Mouse (Mus musculus): ENCODE measurements around the gene Trim7. TPM values are rescaled to one million over a fixed set of nuclear protein-coding genes. Genes with fewer than 3 reads are reported as not detected.
"Not testable (repeated sequence)": the region's sequence is repeated elsewhere in the genome, so short reads cannot be mapped to it uniquely, and the experiment has no call there.

Trim7 gene
- polyA plus RNA-seq (2012; rRNA removed): 4.9 and 12.6 TPM in 2 replicates

DNA sequence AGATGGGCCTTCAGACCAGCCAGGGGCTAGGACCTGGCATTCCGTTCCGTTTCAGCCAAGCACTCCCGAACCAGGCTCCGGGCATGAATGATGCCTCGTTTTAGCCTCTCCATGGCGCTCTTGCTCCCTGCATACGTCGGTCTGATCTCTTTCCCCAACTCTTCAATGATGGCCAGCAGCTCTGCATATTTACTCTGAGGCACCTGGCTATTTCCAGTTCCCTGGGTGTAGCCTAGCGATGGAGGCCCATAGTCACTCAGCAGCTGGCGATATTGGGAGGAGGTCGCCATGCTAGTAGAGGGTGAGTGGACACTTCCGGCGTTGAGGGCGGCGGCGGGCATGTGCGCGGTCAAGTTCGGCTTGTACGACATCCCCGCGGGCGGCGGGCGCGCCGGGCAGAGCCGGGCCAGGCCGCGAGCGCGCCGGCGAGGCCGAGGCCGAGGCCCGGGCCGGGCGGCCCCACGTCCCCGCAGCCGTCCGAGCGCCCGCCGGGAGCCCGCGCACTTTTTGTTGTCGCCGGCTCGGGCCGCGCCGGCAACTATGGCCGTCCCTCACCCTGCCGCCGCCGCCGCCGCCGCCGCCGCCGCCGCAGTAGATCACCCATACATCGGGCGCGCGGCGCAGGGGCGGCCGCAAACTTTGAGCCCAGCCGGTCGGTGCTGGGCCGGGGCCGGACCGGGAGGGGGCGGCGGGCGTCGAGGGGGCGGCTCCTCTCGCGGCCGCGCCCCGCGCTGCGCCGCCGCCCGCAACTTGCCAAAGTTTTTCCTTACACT lies at the start of gene Trim7, which contains the start of gene Gm12184:
TSS of gene Trim7 (plus strand) at position 162 of the 773 bp plus-strand sequence.
TSS of gene Gm12184 (minus strand) at position 677 of the 773 bp plus-strand sequence.
- WGBS: under 1% methylated on average over 43 of the region's 92 CpGs
- not testable (repeated sequence) for H3K27me3 ChIP-seq (ENCODE audit: control insufficient read depth, insufficient read depth, low read length); H3K4me1 ChIP-seq (ENCODE audit: control insufficient read depth, insufficient read depth, insufficient read length, low read length); H3K36me3 ChIP-seq (ENCODE audit: control insufficient read depth, insufficient read depth, low read length)
- Histone ChIP-seq H3K27ac (ENCODE audit: insufficient read depth, low read depth, low read length) (0 out of 2 replicates have a peak within 1 kb of the TSS, but pooled peaks have one; percentile 30), H3K4me3 (ENCODE audit: low read depth, low read length) (peak within 1 kb of the TSS; percentile 54)

DNA sequence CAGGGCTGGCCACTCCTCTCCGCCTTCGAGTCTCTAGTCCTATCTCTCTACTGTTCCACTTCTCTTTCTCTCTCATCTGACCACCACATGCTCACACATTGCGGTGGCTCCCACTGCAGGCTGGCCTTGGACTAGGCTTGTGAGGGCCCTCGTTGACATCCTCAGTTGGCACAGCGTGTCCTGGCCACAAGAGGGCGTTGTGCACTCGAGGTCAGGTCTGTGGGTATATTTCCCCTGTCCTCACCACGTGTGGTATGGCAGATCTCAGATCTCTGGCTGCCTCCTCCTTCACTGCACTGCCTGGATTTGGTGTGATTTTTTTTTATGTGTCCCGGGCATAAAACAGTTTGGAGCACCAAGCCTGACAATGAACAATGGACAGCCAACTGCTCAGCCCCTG lies 49.3 kb upstream of the Trim7 start:
- no peaks in the 10 kb centered on the region for H3K27me3 ChIP-seq (ENCODE audit: control insufficient read depth, insufficient read depth, low read length)
- H3K27ac ChIP-seq (ENCODE audit: insufficient read depth, low read depth, low read length): no peak overlapping the region
- H3K36me3 ChIP-seq (ENCODE audit: control insufficient read depth, insufficient read depth, low read length): no peaks in the 10 kb centered on the region
- no peaks in the 10 kb centered on the region for H3K4me1 ChIP-seq (ENCODE audit: control insufficient read depth, insufficient read depth, insufficient read length, low read length)
- no peak overlapping the region for H3K4me3 ChIP-seq (ENCODE audit: low read depth, low read length)
- TF ChIP-seq POLR2A (IDR thresholded peaks at IDR 0.05; ENCODE audit: low read depth, low read length) (no peak), CTCF (IDR thresholded peaks at IDR 0.05; ENCODE audit: extremely low read depth, insufficient read length, insufficient replicate concordance, low read depth, low read length) (no peak)
- WGBS: 43% methylated on average over 9 of the region's 9 CpGs

DNA sequence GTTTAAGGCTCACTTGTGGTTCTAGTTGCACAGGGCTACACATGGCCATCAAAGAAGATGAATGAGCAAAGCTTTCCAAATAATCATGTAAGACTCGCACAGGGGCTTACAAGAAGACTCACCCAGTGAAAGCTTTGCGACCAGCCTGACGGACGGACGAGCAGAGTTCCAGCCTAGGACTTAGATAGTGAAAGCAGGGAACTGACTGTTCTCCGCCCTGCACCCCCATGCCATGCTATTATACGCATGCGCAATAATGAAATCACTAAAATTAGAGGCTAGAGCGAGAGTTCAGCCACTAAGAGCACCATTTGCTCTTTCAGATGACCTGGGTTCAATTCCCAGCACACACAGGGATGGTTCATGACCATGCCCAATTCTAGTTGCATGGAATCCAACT lies 48.6 kb upstream of the Trim7 start:
- WGBS: 86% methylated on average over 9 of the region's 9 CpGs
- H3K27ac ChIP-seq (ENCODE audit: insufficient read depth, low read depth, low read length): no peak overlapping the region
- no peak overlapping the region for H3K4me3 ChIP-seq (ENCODE audit: low read depth, low read length)
- H3K27me3 ChIP-seq (ENCODE audit: control insufficient read depth, insufficient read depth, low read length): no peaks in the 10 kb centered on the region
- no peaks in the 10 kb centered on the region for H3K36me3 ChIP-seq (ENCODE audit: control insufficient read depth, insufficient read depth, low read length)
- H3K4me1 ChIP-seq (ENCODE audit: control insufficient read depth, insufficient read depth, insufficient read length, low read length): no peaks in the 10 kb centered on the region
- no peak for TF ChIP-seq POLR2A (IDR thresholded peaks at IDR 0.05; ENCODE audit: low read depth, low read length)
- no peak for TF ChIP-seq CTCF (IDR thresholded peaks at IDR 0.05; ENCODE audit: extremely low read depth, insufficient read length, insufficient replicate concordance, low read depth, low read length)

DNA sequence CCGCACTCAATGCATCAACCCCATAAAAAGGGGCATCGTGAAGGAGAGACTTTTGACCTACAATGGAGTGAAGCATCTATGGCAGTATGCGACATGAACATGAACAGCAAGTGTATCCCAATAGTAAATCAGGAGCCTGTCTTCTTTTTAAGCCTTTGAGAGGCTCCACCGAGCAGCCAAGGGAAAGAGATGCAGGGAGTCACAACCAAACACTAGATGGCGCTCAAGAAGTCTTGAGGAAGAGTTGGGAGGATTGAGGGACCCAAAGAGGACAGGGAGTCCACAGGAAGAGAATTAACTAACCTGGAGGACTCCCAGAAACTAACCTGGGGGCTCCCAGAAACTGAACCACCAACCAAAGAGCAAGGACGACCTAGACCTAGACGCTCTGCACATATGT lies 46.5 kb upstream of the Trim7 start:
- H3K36me3 ChIP-seq (ENCODE audit: control insufficient read depth, insufficient read depth, low read length): no peaks in the 10 kb centered on the region
- H3K4me3 ChIP-seq (ENCODE audit: low read depth, low read length): no peak overlapping the region
- H3K27ac ChIP-seq (ENCODE audit: insufficient read depth, low read depth, low read length): no peak overlapping the region
- H3K4me1 ChIP-seq (ENCODE audit: control insufficient read depth, insufficient read depth, insufficient read length, low read length): no peaks in the 10 kb centered on the region
- H3K27me3 ChIP-seq (ENCODE audit: control insufficient read depth, insufficient read depth, low read length): no peaks in the 10 kb centered on the region
- TF ChIP-seq CTCF (IDR thresholded peaks at IDR 0.05; ENCODE audit: extremely low read depth, insufficient read length, insufficient replicate concordance, low read depth, low read length) (peak; percentile 60; the same call in 1 of the 2 replicates), POLR2A (IDR thresholded peaks at IDR 0.05; ENCODE audit: low read depth, low read length) (no peak)
- 42% methylated on average over 7 of the region's 7 CpGs for WGBS

DNA sequence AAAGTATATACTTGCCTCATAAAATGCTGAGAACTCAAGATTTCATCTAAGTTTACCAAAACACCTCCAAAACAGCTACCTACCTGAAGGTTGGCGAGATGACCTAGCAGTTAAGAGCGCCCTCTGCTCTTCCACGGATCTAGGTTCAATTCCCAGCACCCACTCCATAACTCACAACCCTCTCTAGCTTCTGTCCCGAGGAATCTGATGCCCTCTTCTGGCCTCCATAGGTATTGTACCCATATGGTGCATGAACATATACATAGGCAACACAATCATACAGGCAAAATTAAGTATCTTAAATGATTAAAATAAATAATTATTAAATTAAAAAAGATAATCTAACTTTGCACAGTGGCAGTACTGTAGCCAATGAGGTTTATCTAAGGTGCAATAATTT lies 43.7 kb upstream of the Trim7 start:
- H3K27me3 ChIP-seq (ENCODE audit: control insufficient read depth, insufficient read depth, low read length): no peaks in the 10 kb centered on the region
- H3K36me3 ChIP-seq (ENCODE audit: control insufficient read depth, insufficient read depth, low read length): no peaks in the 10 kb centered on the region
- no peaks in the 10 kb centered on the region for H3K4me1 ChIP-seq (ENCODE audit: control insufficient read depth, insufficient read depth, insufficient read length, low read length)
- no peak overlapping the region for H3K4me3 ChIP-seq (ENCODE audit: low read depth, low read length)
- TF ChIP-seq POLR2A (IDR thresholded peaks at IDR 0.05; ENCODE audit: low read depth, low read length): no peak
- TF ChIP-seq CTCF (IDR thresholded peaks at IDR 0.05; ENCODE audit: extremely low read depth, insufficient read length, insufficient replicate concordance, low read depth, low read length): no peak
- 85% methylated on average over 4 of the region's 4 CpGs for WGBS
- no peak overlapping the region for H3K27ac ChIP-seq (ENCODE audit: insufficient read depth, low read depth, low read length)

DNA sequence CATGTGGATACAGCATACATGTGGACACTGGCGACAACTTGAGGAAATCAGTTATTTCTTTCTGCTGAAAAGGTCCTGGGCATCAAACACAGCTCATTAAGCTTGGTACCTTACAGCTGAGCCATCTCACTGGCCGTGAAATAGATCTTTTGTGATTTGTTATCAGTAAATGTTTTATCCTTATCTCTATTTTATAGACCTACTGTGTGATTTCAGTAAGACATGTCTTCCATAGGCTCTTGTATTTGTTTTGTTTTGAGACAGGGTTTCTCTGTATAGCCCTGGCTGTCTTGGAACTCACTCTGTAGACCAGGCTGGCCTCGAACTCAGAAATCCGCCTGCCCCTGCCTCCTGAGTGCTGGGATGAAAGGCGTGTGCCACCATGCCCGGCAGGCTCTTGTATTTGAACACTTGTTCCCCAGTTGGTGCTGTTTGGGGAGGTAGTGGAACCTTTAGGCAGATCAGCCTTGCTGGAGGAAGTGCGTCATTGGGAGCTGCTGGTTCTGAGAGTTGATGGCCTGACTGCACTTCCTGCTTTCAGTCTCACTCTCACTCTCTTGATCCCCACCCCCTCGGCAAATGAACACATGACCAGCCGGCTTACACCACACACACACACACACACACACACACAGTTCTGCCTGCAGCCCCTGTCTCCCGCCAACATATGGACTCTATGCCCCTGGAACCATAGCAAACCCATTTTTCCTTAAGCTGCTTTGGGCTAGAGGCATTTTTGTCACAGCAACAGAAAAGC lies 38.3 kb upstream of the Trim7 start:
- 45% methylated on average over 10 of the region's 10 CpGs for WGBS

More for the DNA sequence above, 38.3 kb upstream of the Trim7 start:
- H3K27ac ChIP-seq (ENCODE audit: insufficient read depth, low read depth, low read length): no peak overlapping the region; the same call in 1 of the 2 replicates
- H3K4me3 ChIP-seq (ENCODE audit: low read depth, low read length): peak overlapping the region; percentile 9; the same call in 1 of the 2 replicates
- no peaks in the 10 kb centered on the region for H3K27me3 ChIP-seq (ENCODE audit: control insufficient read depth, insufficient read depth, low read length)
- H3K4me1 ChIP-seq (ENCODE audit: control insufficient read depth, insufficient read depth, insufficient read length, low read length): peaks cover 2% of the 10 kb centered on the region; the same call in 1 of the 2 replicates
- TF ChIP-seq CTCF (IDR thresholded peaks at IDR 0.05; ENCODE audit: extremely low read depth, insufficient read length, insufficient replicate concordance, low read depth, low read length) (no peak), POLR2A (IDR thresholded peaks at IDR 0.05; ENCODE audit: low read depth, low read length) (no peak)
- H3K36me3 ChIP-seq (ENCODE audit: control insufficient read depth, insufficient read depth, low read length): no peaks in the 10 kb centered on the region

Measured in small intestine, adult 2 months (tissue).